Mouse (Mus musculus): ENCODE results near the gene Mid2. TPM values are rescaled to one million over a fixed set of nuclear protein-coding genes. Genes with fewer than 3 reads are reported as not detected.

Mid2 gene
- polyA plus RNA-seq, 1 experiment = not detected

GRCm38 (mm10) chrX:140703224-140703623 lies 38.8 kb downstream of the Mid2 start:
- Histone ChIP-seq H3K27me3 (ENCODE audit: control insufficient read depth) (no peaks in the 10 kb centered on the region), H3K9me3 (ENCODE audit: control insufficient read depth, low read length) (no peaks in the 10 kb centered on the region), H3K4me3 (replicated peaks) (no peak overlapping the region), H3K36me3 (ENCODE audit: control insufficient read depth) (no peaks in the 10 kb centered on the region), H3K4me1 (ENCODE audit: control insufficient read depth) (no peaks in the 10 kb centered on the region)
- TF ChIP-seq TAL1 (IDR thresholded peaks at IDR 0.05; ENCODE audit: low read length) = no peak
- TF ChIP-seq GATA1 (IDR thresholded peaks at IDR 0.05; ENCODE audit: low read length) = no peak

- H3K9me3 ChIP-seq (ENCODE audit: control insufficient read depth, low read length) = no peaks in the 10 kb centered on the region
- no peaks in the 10 kb centered on the region for H3K4me1 ChIP-seq (ENCODE audit: control insufficient read depth)
- H3K36me3 ChIP-seq (ENCODE audit: control insufficient read depth) = no peaks in the 10 kb centered on the region
- no peak overlapping the region for H3K4me3 ChIP-seq (replicated peaks)
- no peaks in the 10 kb centered on the region for H3K27me3 ChIP-seq (ENCODE audit: control insufficient read depth)
- TF ChIP-seq GATA1 (IDR thresholded peaks at IDR 0.05; ENCODE audit: low read length) (no peak), TAL1 (IDR thresholded peaks at IDR 0.05; ENCODE audit: low read length) (no peak)
Measured at GRCm38 (mm10) chrX:140706077-140706476, 41.7 kb downstream of the Mid2 start.

- no peaks in the 10 kb centered on the region for H3K9me3 ChIP-seq (ENCODE audit: control insufficient read depth, low read length)
- H3K27me3 ChIP-seq (ENCODE audit: control insufficient read depth) = no peaks in the 10 kb centered on the region
- H3K4me1 ChIP-seq (ENCODE audit: control insufficient read depth) = no peaks in the 10 kb centered on the region
- TF ChIP-seq GATA1 (IDR thresholded peaks at IDR 0.05; ENCODE audit: low read length) (no peak), TAL1 (IDR thresholded peaks at IDR 0.05; ENCODE audit: low read length) (no peak)
- no peaks in the 10 kb centered on the region for H3K36me3 ChIP-seq (ENCODE audit: control insufficient read depth)
- no peak overlapping the region for H3K4me3 ChIP-seq (replicated peaks)
Measured at GRCm38 (mm10) chrX:140722400-140722799, 58.0 kb downstream of the Mid2 start.

GRCm38 (mm10) chrX:140738986-140739385 lies 74.6 kb downstream of the Mid2 start:
- TF ChIP-seq GATA1 (IDR thresholded peaks at IDR 0.05; ENCODE audit: low read length) = no peak
- no peak for TF ChIP-seq TAL1 (IDR thresholded peaks at IDR 0.05; ENCODE audit: low read length)
- Histone ChIP-seq H3K36me3 (ENCODE audit: control insufficient read depth) (no peaks in the 10 kb centered on the region), H3K4me1 (ENCODE audit: control insufficient read depth) (no peaks in the 10 kb centered on the region), H3K9me3 (ENCODE audit: control insufficient read depth, low read length) (no peaks in the 10 kb centered on the region), H3K27me3 (ENCODE audit: control insufficient read depth) (no peaks in the 10 kb centered on the region), H3K4me3 (replicated peaks) (no peak overlapping the region)

GRCm38 (mm10) chrX:140743213-140743612 lies 78.8 kb downstream of the Mid2 start:
- H3K9me3 ChIP-seq (ENCODE audit: control insufficient read depth, low read length) = no peaks in the 10 kb centered on the region
- H3K4me1 ChIP-seq (ENCODE audit: control insufficient read depth) = no peaks in the 10 kb centered on the region
- no peaks in the 10 kb centered on the region for H3K27me3 ChIP-seq (ENCODE audit: control insufficient read depth)
- no peaks in the 10 kb centered on the region for H3K36me3 ChIP-seq (ENCODE audit: control insufficient read depth)
- TF ChIP-seq GATA1 (IDR thresholded peaks at IDR 0.05; ENCODE audit: low read length) (no peak), TAL1 (IDR thresholded peaks at IDR 0.05; ENCODE audit: low read length) (no peak)
- H3K4me3 ChIP-seq (replicated peaks) = no peak overlapping the region

GRCm38 (mm10) chrX:140769794-140770193 lies 105.4 kb downstream of the Mid2 start:
- no peak for TF ChIP-seq GATA1 (IDR thresholded peaks at IDR 0.05; ENCODE audit: low read length)
- TF ChIP-seq TAL1 (IDR thresholded peaks at IDR 0.05; ENCODE audit: low read length) = no peak
- no peaks in the 10 kb centered on the region for H3K36me3 ChIP-seq (ENCODE audit: control insufficient read depth)
- no peak overlapping the region for H3K4me3 ChIP-seq (replicated peaks)
- H3K27me3 ChIP-seq (ENCODE audit: control insufficient read depth) = no peaks in the 10 kb centered on the region
- H3K4me1 ChIP-seq (ENCODE audit: control insufficient read depth) = no peaks in the 10 kb centered on the region
- peaks cover under 1% of the 10 kb centered on the region; the same call in 1 of the 2 replicates for H3K9me3 ChIP-seq (ENCODE audit: control insufficient read depth, low read length)

- H3K4me3 ChIP-seq (replicated peaks) = no peak overlapping the region
- no peaks in the 10 kb centered on the region for H3K36me3 ChIP-seq (ENCODE audit: control insufficient read depth)
- no peak for TF ChIP-seq GATA1 (IDR thresholded peaks at IDR 0.05; ENCODE audit: low read length)
- no peak for TF ChIP-seq TAL1 (IDR thresholded peaks at IDR 0.05; ENCODE audit: low read length)
- no peaks in the 10 kb centered on the region for H3K4me1 ChIP-seq (ENCODE audit: control insufficient read depth)
- no peaks in the 10 kb centered on the region for H3K9me3 ChIP-seq (ENCODE audit: control insufficient read depth, low read length)
- H3K27me3 ChIP-seq (ENCODE audit: control insufficient read depth) = no peaks in the 10 kb centered on the region; the same call in 1 of the 2 replicates
Measured at GRCm38 (mm10) chrX:140805340-140805739, 140.9 kb downstream of the Mid2 start.

GRCm38 (mm10) chrX:140813312-140814006 lies 149.1 kb downstream of the Mid2 start, which contains the start of gene Tex13b:
Gene Tex13b (minus strand): TSS chrX:140813433.
- no peaks in the 10 kb centered on the region for H3K4me1 ChIP-seq (ENCODE audit: control insufficient read depth)
- H3K36me3 ChIP-seq (ENCODE audit: control insufficient read depth) = no peaks in the 10 kb centered on the region
- H3K4me3 ChIP-seq (replicated peaks) = no peak within 1 kb of the TSS
- no peaks in the 10 kb centered on the region for H3K27me3 ChIP-seq (ENCODE audit: control insufficient read depth)
- peaks cover 8% of the 10 kb centered on the region for H3K9me3 ChIP-seq (ENCODE audit: control insufficient read depth, low read length)
- TF ChIP-seq GATA1 (IDR thresholded peaks at IDR 0.05; ENCODE audit: low read length) (no peak), TAL1 (IDR thresholded peaks at IDR 0.05; ENCODE audit: low read length) (no peak)

Other genes with a start within 250 kb of the Mid2 start
- gene Prps1, start 208.0 kb upstream of the Mid2 start, polyA plus RNA-seq (2012) = 0.06 and 0.42 TPM in 2 replicates
- gene Tsc22d3, start 63.9 kb upstream of the Mid2 start, polyA plus RNA-seq (2012) = 0.07 and 0.22 TPM in 2 replicates
- not detected in 2 replicates for gene Tex13b, start 148.8 kb downstream of the Mid2 start, polyA plus RNA-seq (2012)
- gene Vsig1, start 243.0 kb downstream of the Mid2 start, polyA plus RNA-seq (2012) = not detected in 2 replicates

Data from erythroblast, embryonic 14.5 days (primary cell).